Mouse (Mus musculus) liver, embryonic 14.5 days (tissue): Measurements from ENCODE around the gene Slc44a5. TPM values are rescaled to one million over a fixed set of nuclear protein-coding genes. Genes with fewer than 3 reads are reported as not detected.
A peak's percentile ranks its signal among the peaks of the same experiment; 100 is the strongest.

Experiments
- ATAC-seq: fragments of 200-750 bp; cut with Nextera tagmentation; 2 replicates; pipeline ENCODE4 v1.8.0; 2017; ENCODE audit warnings: moderate number of reproducible peaks, mild to moderate bottlenecking, moderate library complexity; ENCODE audit not compliant: insufficient read depth
- DNase-seq, 3 experiments: peaks; one replicate each; pipeline ENCODE4 v3.0.0-alpha.2; 2012 to 2013; ENCODE audit warnings: low read depth in 3 of 3, low spot score in 3 of 3
- H3K27ac ChIP-seq: fragments of 300-500 bp; sonication (generic); 2 replicates; pipeline ENCODE4 v1.5.1; 2014; ENCODE audit warnings: moderate library complexity, mild to moderate bottlenecking, control low read depth, inconsistent platforms
- H3K27me3 ChIP-seq: fragments of 300-500 bp; sonication (generic); 2 replicates; pipeline ENCODE4 v1.6.1; 2014; ENCODE audit warnings: mild to moderate bottlenecking, low read length, moderate library complexity; ENCODE audit not compliant: control insufficient read depth, insufficient read depth
- H3K36me3 ChIP-seq: fragments of 300-500 bp; sonication (generic); replicated peaks from 2 replicates; pipeline ENCODE4 v1.6.1; 2014; ENCODE audit warnings: low read depth; ENCODE audit not compliant: control insufficient read depth, insufficient read depth
- H3K4me1 ChIP-seq, 2 experiments: fragments of 200-500 bp in 1 of 2; fragments of 300-500 bp in 1 of 2; sonication (generic) in 1 of 2; replicated peaks; 2 replicates each; pipeline ENCODE4 v1.6.1; 2012 to 2014; ENCODE audit warnings: antibody characterized with exemption in 1 of 2, inconsistent platforms in 1 of 2, low read length in 1 of 2; ENCODE audit not compliant: control insufficient read depth in 2 of 2, insufficient read depth in 2 of 2
- H3K4me2 ChIP-seq: fragments of 300-500 bp; sonication (generic); 2 replicates; pipeline ENCODE4 v1.6.1; 2014; ENCODE audit warnings: low read depth, mild to moderate bottlenecking, control low read depth, moderate library complexity
- H3K4me3 ChIP-seq, 2 experiments: fragments of 200-500 bp in 1 of 2; fragments of 300-500 bp in 1 of 2; sonication (generic) in 1 of 2; 2 replicates each; pipeline ENCODE4 v1.5.1; 2012 to 2014; ENCODE audit warnings: low read depth in 2 of 2, low read length in 2 of 2, mild to moderate bottlenecking in 2 of 2, control low read depth in 1 of 2, inconsistent platforms in 1 of 2, moderate library complexity in 1 of 2; ENCODE audit not compliant: insufficient read depth in 1 of 2
- H3K9ac ChIP-seq: fragments of 300-500 bp; sonication (generic); replicated peaks from 2 replicates; pipeline ENCODE4 v1.6.1; 2014; ENCODE audit warnings: mild to moderate bottlenecking, control low read depth, moderate library complexity
- H3K9me3 ChIP-seq: fragments of 300-500 bp; sonication (generic); 2 replicates; pipeline ENCODE4 v1.6.1; 2016; ENCODE audit warnings: low read length, mixed read lengths; ENCODE audit not compliant: control insufficient read depth
- CTCF ChIP-seq: IDR thresholded peaks from 2 replicates; pipeline ENCODE4 v1.5.1; 2016; ENCODE audit warnings: antibody characterized with exemption, low read depth, control low read depth
- EP300 ChIP-seq: IDR thresholded peaks from 2 replicates; pipeline ENCODE4 v1.6.1; 2016; ENCODE audit warnings: antibody characterized with exemption, low read depth
- WGBS: fragments of 180-500 bp; shearing (Covaris S2); extraction: QIAGEN DNeasy Blood & Tissue Kit; methylation state at CpG from one replicate; pipeline ENCODE4 v1.1.7; 2014; ENCODE audit not compliant: insufficient replicate concordance; 5-methylcytosine and 5-hydroxymethylcytosine counted together
- polyA plus RNA-seq, 2 experiments: library from polyadenylated mRNA; depleted of rRNA in 1 of 2; stranded (reverse) in 1 of 2; unstranded in 1 of 2; fragments of >200 nt; fragmentation: Nextera tagmentation in 1 of 2; extraction: Ambion mirVana in 1 of 2; gene quantifications; 2 replicates each; pipeline versions ENCODE4 v1.2.1 to v1.2.3; 2012 to 2014

The Slc44a5 gene
- polyA plus RNA-seq, 2 experiments = 0.39 to 0.48 TPM

GRCm38 (mm10) chr3:154290351-154290750 is 317.1 kb downstream of the Slc44a5 start:
- H3K4me2 ChIP-seq = no peak overlapping the region
- TF ChIP-seq EP300 (no peak), CTCF (no peak)
- no peaks in the 10 kb centered on the region for H3K27me3 ChIP-seq
- no peak for DNase-seq
- no peak overlapping the region for H3K9ac ChIP-seq
- no peaks in the 10 kb centered on the region for H3K4me1 ChIP-seq
- H3K27ac ChIP-seq = no peak overlapping the region
- no peaks in the 10 kb centered on the region for H3K9me3 ChIP-seq
- 45% methylated on average over 2 of the region's 2 CpGs for WGBS
- H3K4me3 ChIP-seq = no peak overlapping the region
- no peaks in the 10 kb centered on the region for H3K36me3 ChIP-seq
- no peak for ATAC-seq

GRCm38 (mm10) chr3:154292126-154292525 is 318.9 kb downstream of the Slc44a5 start:
- Histone ChIP-seq H3K4me1 (no peaks in the 10 kb centered on the region), H3K9ac (no peak overlapping the region), H3K27ac (no peak overlapping the region), H3K9me3 (no peaks in the 10 kb centered on the region), H3K36me3 (no peaks in the 10 kb centered on the region), H3K4me2 (no peak overlapping the region), H3K27me3 (no peaks in the 10 kb centered on the region), H3K4me3 (no peak overlapping the region)
- no peak for TF ChIP-seq CTCF
- TF ChIP-seq EP300 = no peak
- no peak for ATAC-seq
- no peak for DNase-seq
- WGBS = 57% methylated on average over 5 of the region's 5 CpGs

- no peak overlapping the region for H3K9ac ChIP-seq
- H3K4me3 ChIP-seq = no peak overlapping the region
- H3K36me3 ChIP-seq = no peaks in the 10 kb centered on the region
- DNase-seq (no peak), ATAC-seq (no peak)
- TF ChIP-seq EP300 (no peak), CTCF (no peak)
- no peaks in the 10 kb centered on the region for H3K27me3 ChIP-seq
- H3K27ac ChIP-seq = no peak overlapping the region
- H3K9me3 ChIP-seq = no peaks in the 10 kb centered on the region
- peaks cover 0 to 8% of the 10 kb centered on the region in 2 experiments; a peak in 2 of 4 replicates for H3K4me1 ChIP-seq
- 54% methylated on average over 9 of the region's 9 CpGs for WGBS
- no peak overlapping the region for H3K4me2 ChIP-seq
Measured at GRCm38 (mm10) chr3:154293839-154294490, 320.7 kb downstream of the Slc44a5 start.

- H3K4me1 ChIP-seq = peaks cover 0 to 8% of the 10 kb centered on the region in 2 experiments; a peak in 2 of 4 replicates
- no peak for TF ChIP-seq CTCF
- H3K27ac ChIP-seq = no peak overlapping the region
- ATAC-seq (no peak), DNase-seq (no peak)
- H3K9me3 ChIP-seq = no peaks in the 10 kb centered on the region
- no peaks in the 10 kb centered on the region for H3K36me3 ChIP-seq
- H3K27me3 ChIP-seq = no peaks in the 10 kb centered on the region
- no peak overlapping the region for H3K9ac ChIP-seq
- no peak overlapping the region for H3K4me3 ChIP-seq
- 70% methylated on average over 17 of the region's 17 CpGs for WGBS
- no peak overlapping the region for H3K4me2 ChIP-seq
Measured at GRCm38 (mm10) chr3:154294924-154295834, 321.9 kb downstream of the Slc44a5 start.

- Histone ChIP-seq H3K4me2 (no peak overlapping the region), H3K27me3 (no peaks in the 10 kb centered on the region), H3K4me3 (no peak overlapping the region), H3K4me1 (peaks cover 0 to 8% of the 10 kb centered on the region in 2 experiments; a peak in 2 of 4 replicates), H3K27ac (no peak overlapping the region), H3K9ac (no peak overlapping the region), H3K9me3 (no peaks in the 10 kb centered on the region), H3K36me3 (no peaks in the 10 kb centered on the region)
- peak; percentile 67 for ATAC-seq
- WGBS = 23% methylated on average over 6 of the region's 6 CpGs
- TF ChIP-seq EP300 = 0 out of 2 replicates have a peak, but pooled peaks have one; percentile 12
- TF ChIP-seq CTCF = no peak
- peak; percentile 9 to 33 (median 17) for DNase-seq
Measured at GRCm38 (mm10) chr3:154297499-154297898, 324.3 kb downstream of the Slc44a5 start.
